Mouse (Mus musculus): ENCODE data around the gene Anp32b. TPM values are rescaled to one million over a fixed set of nuclear protein-coding genes. Genes with fewer than 3 reads are reported as not detected.
A peak's percentile ranks its signal among the peaks of the same experiment; 100 is the strongest.

Gene Anp32b
- polyA plus RNA-seq (2012; ENCODE audit: insufficient read depth, insufficient read length, missing spikeins) = 204 and 219 TPM in 2 replicates

DNA sequence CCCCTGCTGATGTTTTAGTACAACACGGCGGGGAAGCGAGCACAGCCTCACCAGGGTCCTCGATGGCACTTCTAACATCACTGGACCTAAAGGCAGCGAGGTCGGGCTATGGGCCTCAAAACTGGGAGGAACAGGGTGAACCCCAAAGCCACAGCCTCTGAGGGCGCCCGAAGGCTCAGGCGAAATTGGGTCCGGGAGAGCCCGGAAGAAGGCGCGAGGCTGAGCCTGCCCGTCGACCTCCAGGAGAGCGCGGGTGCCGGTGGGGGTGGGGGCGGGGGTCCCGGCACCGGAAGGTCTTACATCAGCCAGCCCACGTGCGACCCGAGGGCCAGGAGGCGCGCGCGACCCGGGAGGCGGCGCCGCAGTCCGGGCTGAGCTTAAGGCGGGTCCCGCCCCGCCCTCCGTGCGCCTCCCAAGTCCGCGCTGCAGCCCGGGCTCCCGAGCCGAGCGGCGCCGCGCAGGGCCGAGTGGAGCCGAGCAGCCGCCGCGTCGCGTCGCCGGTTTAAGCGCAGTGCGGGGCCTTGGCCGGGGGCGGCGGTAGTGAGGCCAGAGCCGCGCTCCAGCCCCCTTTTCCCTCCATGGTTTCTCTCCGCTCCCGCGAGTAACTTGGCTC, at the start of gene Anp32b:
Gene Anp32b (plus strand): TSS at position 384 of the 613 bp plus-strand sequence.
- Histone ChIP-seq H3K4me3 (ENCODE audit: insufficient read depth, low read length) (peak within 1 kb of the TSS; percentile 69), H3K4me1 (ENCODE audit: control insufficient read depth, insufficient read depth, low read length) (peaks cover 28% of the 10 kb centered on the region), H3K27ac (ENCODE audit: insufficient read depth, low read depth, low read length) (peak within 1 kb of the TSS; percentile 95)
- TF ChIP-seq CTCF (IDR thresholded peaks at IDR 0.05; ENCODE audit: low read depth, low read length) (no peak), POLR2A (IDR thresholded peaks at IDR 0.05; ENCODE audit: borderline replicate concordance, low read depth, low read length) (no peak)

- no peak overlapping the region for H3K4me3 ChIP-seq (ENCODE audit: insufficient read depth, low read length)
- TF ChIP-seq CTCF (IDR thresholded peaks at IDR 0.05; ENCODE audit: low read depth, low read length) (no peak), POLR2A (IDR thresholded peaks at IDR 0.05; ENCODE audit: borderline replicate concordance, low read depth, low read length) (no peak)
- H3K27ac ChIP-seq (ENCODE audit: insufficient read depth, low read depth, low read length) = no peak overlapping the region
- H3K4me1 ChIP-seq (ENCODE audit: control insufficient read depth, insufficient read depth, low read length) = no peaks in the 10 kb centered on the region
These were observed 46.5 kb upstream of the Anp32b start for GRCm38 (mm10) chr4:46404042-46404795.

DNA sequence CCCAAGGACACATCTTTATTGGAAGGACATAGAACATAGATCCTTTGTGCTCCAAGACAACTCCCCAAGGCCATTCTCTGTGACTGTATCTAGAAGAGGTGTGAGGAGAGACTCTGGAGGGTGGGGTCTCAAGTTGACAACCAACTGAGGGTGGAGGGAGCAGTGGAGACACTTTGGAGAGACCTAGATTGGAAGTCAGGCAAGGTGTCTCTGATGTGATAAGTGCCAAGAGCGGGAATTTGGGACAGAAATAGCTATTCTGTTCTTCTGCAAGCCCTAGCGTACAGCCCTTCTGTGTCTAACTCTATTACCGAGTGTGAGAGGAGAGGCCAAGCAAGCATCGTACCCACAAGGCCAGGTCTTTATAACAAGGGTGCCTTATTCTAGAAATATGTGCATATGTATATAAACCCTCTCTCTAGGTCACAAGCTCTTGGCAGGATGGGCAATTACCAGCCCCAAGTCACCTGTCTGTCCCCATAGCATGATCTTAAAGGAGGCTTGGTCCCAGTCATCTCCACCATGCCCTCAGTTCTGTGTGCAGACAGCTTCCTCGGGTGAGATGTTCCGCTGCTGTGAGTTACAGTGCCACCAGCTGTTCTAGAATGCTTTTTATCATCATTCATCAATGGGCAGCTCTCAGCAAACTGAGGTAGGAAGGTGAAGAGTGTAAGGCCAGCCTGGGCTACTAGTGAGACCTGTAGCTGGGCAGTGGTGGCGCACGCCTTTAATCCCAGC, 43.6 kb upstream of the Anp32b start:
- H3K4me3 ChIP-seq (ENCODE audit: insufficient read depth, low read length) = no peak overlapping the region
- TF ChIP-seq POLR2A (IDR thresholded peaks at IDR 0.05; ENCODE audit: borderline replicate concordance, low read depth, low read length) (no peak), CTCF (IDR thresholded peaks at IDR 0.05; ENCODE audit: low read depth, low read length) (no peak)
- H3K27ac ChIP-seq (ENCODE audit: insufficient read depth, low read depth, low read length) = no peak overlapping the region
- peaks cover 19% of the 10 kb centered on the region for H3K4me1 ChIP-seq (ENCODE audit: control insufficient read depth, insufficient read depth, low read length)

- TF ChIP-seq POLR2A (IDR thresholded peaks at IDR 0.05; ENCODE audit: borderline replicate concordance, low read depth, low read length) (no peak), CTCF (IDR thresholded peaks at IDR 0.05; ENCODE audit: low read depth, low read length) (no peak)
- no peak overlapping the region for H3K4me3 ChIP-seq (ENCODE audit: insufficient read depth, low read length)
- peaks cover 26% of the 10 kb centered on the region for H3K4me1 ChIP-seq (ENCODE audit: control insufficient read depth, insufficient read depth, low read length)
- no peak overlapping the region for H3K27ac ChIP-seq (ENCODE audit: insufficient read depth, low read depth, low read length)
These were observed 40.0 kb upstream of the Anp32b start for GRCm38 (mm10) chr4:46410677-46411076.

- TF ChIP-seq CTCF (IDR thresholded peaks at IDR 0.05; ENCODE audit: low read depth, low read length) = no peak
- TF ChIP-seq POLR2A (IDR thresholded peaks at IDR 0.05; ENCODE audit: borderline replicate concordance, low read depth, low read length) = no peak
- H3K4me3 ChIP-seq (ENCODE audit: insufficient read depth, low read length) = peak overlapping the region; percentile 8; the same call in 1 of the 2 replicates
- peaks cover 30% of the 10 kb centered on the region for H3K4me1 ChIP-seq (ENCODE audit: control insufficient read depth, insufficient read depth, low read length)
- H3K27ac ChIP-seq (ENCODE audit: insufficient read depth, low read depth, low read length) = peak overlapping the region; percentile 67
These were observed 39.2 kb upstream of the Anp32b start for GRCm38 (mm10) chr4:46411489-46411888.

GRCm38 (mm10) chr4:46412113-46412512, 38.6 kb upstream of the Anp32b start:
- Histone ChIP-seq H3K4me3 (ENCODE audit: insufficient read depth, low read length) (no peak overlapping the region), H3K4me1 (ENCODE audit: control insufficient read depth, insufficient read depth, low read length) (peaks cover 30% of the 10 kb centered on the region), H3K27ac (ENCODE audit: insufficient read depth, low read depth, low read length) (peak overlapping the region; percentile 26)

GRCm38 (mm10) chr4:46413406-46413805, 37.3 kb upstream of the Anp32b start, which contains the start of gene Hemgn:
TSS of gene Hemgn (minus strand) at chr4:46413506.
- Histone ChIP-seq H3K27ac (ENCODE audit: insufficient read depth, low read depth, low read length) (no peak within 1 kb of the TSS), H3K4me3 (ENCODE audit: insufficient read depth, low read length) (no peak within 1 kb of the TSS), H3K4me1 (ENCODE audit: control insufficient read depth, insufficient read depth, low read length) (peaks cover 40% of the 10 kb centered on the region)
- TF ChIP-seq CTCF (IDR thresholded peaks at IDR 0.05; ENCODE audit: low read depth, low read length) (no peak), POLR2A (IDR thresholded peaks at IDR 0.05; ENCODE audit: borderline replicate concordance, low read depth, low read length) (no peak)

More at GRCm38 (mm10) chr4:46412113-46412512, 38.6 kb upstream of the Anp32b start:
- no peak for TF ChIP-seq CTCF (IDR thresholded peaks at IDR 0.05; ENCODE audit: low read depth, low read length)
- TF ChIP-seq POLR2A (IDR thresholded peaks at IDR 0.05; ENCODE audit: borderline replicate concordance, low read depth, low read length) = no peak

DNA sequence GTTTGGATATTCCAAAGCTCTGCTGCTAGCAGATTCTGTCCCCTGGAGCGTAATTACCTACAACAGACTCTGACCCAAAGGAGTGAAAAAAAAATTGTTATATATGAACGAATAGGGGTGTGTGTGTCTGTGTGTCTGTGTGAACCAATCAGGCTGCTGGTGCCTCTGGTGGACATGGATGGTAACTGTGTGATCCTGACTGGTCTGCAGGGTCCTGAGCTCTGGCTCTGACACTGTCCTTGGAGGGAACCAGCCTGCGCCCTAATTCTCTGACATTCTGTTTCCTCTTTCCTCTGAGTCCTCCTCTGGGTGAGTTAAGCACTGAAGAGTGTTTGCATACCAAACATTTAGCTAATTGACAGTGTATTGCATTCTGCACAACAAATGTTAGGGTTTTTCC, 33.2 kb upstream of the Anp32b start:
- Histone ChIP-seq H3K4me3 (ENCODE audit: insufficient read depth, low read length) (no peak overlapping the region), H3K4me1 (ENCODE audit: control insufficient read depth, insufficient read depth, low read length) (peaks cover 28% of the 10 kb centered on the region), H3K27ac (ENCODE audit: insufficient read depth, low read depth, low read length) (no peak overlapping the region)
- TF ChIP-seq POLR2A (IDR thresholded peaks at IDR 0.05; ENCODE audit: borderline replicate concordance, low read depth, low read length) (no peak), CTCF (IDR thresholded peaks at IDR 0.05; ENCODE audit: low read depth, low read length) (no peak)

DNA sequence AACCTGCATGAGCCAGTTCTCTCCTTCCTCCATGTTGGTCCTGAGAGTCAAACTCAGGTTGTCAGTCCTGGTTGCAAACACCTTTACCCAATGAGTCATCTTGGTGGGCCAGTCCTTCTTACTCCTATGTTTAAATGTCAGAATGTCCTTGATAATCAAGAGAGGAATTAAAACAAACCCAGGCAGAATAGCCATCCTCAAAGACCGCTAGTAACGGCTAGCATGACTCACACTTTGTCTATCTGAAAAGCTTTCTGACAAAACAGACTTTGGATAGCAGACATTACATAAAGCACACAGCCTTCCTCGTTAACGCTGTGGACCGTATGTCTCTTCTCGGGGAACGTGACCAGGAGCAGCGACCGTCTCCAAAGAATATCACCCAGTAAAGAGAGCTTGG, 31.9 kb upstream of the Anp32b start:
- H3K4me3 ChIP-seq (ENCODE audit: insufficient read depth, low read length) = no peak overlapping the region
- TF ChIP-seq CTCF (IDR thresholded peaks at IDR 0.05; ENCODE audit: low read depth, low read length) (no peak), POLR2A (IDR thresholded peaks at IDR 0.05; ENCODE audit: borderline replicate concordance, low read depth, low read length) (no peak)
- peaks cover 36% of the 10 kb centered on the region for H3K4me1 ChIP-seq (ENCODE audit: control insufficient read depth, insufficient read depth, low read length)
- H3K27ac ChIP-seq (ENCODE audit: insufficient read depth, low read depth, low read length) = no peak overlapping the region

All from bone marrow macrophage, adult 2 months (primary cell).